Mouse (Mus musculus) effector memory CD4-positive, alpha-beta T cell, adult 7 months (primary cell): ENCODE data around the gene Gabbr1. TPM values are rescaled to one million over a fixed set of nuclear protein-coding genes. Genes with fewer than 3 reads are reported as not detected.

Experiments
- polyA plus RNA-seq: library from polyadenylated mRNA; unstranded; fragments of 100-300 nt; shearing (Covaris generic); gene quantifications from one replicate; pipeline ENCODE4 v1.2.1, GENCODE M21; 2017

The Gabbr1 gene
- 12.6 TPM for polyA plus RNA-seq

DNA sequence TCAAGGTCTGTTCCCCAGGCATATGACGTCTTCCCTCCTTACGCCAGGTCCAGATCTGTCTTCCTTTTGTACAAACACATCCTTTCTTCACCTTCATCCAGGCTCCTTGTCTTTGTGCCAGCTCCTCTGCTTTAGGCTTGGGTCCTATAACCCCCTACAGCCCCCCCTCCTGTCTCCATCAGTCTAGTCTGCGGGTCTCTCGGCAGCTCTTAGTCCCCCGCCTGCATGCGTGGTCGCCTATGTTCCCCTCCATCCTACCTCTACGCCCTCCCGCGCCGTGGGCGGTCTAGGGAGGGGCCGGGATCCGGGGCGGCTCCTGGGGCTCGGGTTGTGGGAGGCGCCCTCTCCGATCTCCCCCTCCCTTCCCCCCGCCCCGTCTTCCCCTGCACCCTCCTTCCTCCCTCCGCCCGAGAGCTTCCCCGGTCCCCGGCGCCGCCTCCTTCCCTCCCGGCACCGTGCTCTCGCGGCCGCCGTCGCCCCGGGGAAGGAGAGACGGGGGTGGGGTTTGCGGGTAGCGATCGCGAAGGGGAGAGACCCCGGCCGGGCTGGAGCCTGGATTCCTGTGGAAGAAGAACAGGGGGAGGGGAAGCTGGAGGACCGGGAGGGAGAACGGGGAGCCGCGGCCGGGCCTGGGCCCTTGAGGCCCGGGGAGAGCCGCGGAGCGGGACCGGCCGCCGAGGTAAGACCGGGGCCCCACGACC is at the start of gene Gabbr1:
TSS of gene Gabbr1 (plus strand) at position 356 of the 701 bp plus-strand sequence.

DNA sequence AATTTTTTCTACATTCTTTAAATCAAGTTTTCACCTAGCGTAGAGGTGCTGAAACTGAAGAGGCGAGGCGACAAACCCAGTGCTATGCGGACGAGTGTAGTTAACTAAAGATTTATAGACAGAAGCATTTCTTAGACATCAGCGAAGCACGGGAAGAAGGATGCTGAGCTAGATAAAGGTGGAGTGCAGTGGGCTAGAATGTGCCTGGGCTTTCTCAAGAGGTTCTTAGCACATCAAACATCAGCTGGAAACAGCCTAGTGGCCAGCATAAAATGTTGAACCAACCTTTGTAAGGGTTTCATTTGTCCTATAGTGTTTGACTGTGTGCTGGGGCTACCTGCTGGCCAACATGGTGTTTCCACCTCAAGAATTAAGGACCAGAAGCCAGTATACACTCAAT is 44.9 kb upstream of the Gabbr1 start, which contains the start of gene Zfp57:
TSS of gene Zfp57 (plus strand) at position 301 of the 400 bp plus-strand sequence.

DNA sequence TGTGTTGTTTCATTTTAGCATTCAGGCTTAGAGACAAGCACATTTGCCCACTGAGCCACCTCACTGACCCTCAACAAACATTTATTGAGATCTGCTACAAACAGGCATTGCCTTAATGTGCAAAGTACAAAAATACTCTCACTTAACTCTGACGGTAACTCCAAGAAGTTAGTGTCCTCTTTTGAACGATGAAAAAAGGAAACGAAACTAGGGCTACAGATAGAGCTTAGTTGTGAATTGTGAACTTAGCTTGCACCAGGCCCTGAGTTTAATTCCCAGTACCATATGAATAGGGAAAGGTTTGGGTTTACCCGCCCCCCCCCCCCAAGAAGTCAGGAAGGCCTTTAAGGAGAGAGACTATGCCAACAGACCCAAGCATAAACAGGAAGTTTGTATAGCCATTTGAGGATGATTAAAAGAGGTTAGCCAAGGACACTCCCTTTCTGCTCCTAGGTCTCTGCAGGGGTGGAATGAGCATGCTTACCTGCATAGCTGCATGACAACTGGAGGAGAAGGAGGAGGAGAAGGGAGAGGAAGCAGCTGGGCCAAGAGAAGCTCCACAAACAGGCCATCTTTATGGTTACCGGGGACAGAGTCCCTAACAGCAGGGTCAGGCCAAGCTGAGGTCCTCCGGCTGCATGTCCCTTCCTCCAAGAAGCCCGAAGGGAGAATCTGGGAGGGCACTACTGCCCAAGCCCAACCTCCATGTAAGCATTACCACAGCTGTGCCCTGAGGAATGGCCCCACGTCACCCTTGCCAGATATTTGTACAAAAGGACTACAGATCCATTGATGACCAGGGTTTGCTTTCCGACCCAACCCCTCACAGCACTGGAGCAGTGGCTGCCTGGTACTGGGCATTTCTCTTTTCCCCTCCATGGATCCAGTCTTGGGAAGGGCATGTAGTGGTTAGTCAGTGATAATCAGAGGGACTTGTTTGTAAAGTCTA is 22.9 kb upstream of the Gabbr1 start, which contains the start of gene Mog:
TSS of gene Mog (minus strand) at position 771 of the 949 bp plus-strand sequence.

DNA sequence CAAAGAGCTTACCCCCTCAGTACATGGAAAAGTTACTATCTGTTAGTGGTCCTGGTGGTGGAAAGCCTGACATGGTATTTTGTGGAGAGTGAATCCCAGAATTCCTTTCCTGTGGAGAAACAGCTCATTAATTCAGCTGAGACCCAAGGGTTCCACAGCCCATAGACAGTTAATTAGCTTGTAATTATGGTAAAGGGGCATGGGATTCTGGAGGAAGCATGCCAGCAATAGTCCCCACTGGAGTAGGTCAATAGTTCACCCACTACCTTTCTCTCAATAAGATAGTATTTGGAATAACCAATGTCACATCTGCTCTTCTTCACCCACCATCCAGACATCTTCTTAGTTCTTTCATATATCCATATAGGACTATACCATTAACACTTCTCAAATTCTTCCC is 42.6 kb downstream of the Gabbr1 start, which contains the start of gene Olfr90:
TSS of gene Olfr90 (minus strand) at position 101 of the 400 bp plus-strand sequence.

DNA sequence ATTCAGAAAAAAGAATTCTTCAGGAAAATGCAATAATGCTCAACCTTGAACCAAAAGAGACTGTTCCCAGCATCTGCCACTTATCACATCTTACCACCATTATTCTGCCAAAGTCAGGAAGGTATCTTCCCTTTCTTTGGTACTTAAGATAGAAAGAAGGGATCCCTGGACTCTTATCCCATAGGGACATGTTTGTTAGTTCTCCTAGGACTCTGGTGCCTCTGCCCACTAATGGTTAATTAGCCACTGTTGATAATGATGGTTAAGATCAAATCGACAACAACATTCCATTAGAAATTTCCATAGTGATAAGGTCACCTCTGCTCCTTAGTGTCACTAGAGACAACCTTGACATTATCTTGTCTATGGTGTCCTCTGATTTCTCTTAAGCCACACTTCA is 52.4 kb downstream of the Gabbr1 start, which contains the start of gene Olfr91:
TSS of gene Olfr91 (minus strand) at position 101 of the 400 bp plus-strand sequence.

DNA sequence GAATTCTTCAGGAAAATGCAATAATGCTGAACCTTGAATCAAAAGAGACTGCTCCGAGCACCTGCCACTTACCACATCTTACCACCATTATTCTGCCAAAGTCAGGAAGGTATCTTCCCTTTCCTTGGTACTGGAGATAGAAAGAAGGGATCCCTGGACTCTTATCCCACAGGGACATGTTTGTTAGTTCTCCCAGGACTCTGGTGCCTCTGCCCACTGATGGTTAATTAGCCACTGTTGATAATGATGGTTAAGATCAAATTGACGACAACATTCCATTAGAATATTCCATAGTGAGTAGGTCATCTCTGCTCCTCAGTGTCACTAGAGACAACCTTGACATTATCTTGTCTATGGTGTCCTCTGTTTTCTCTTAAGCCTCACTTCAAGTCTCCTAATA is 74.2 kb downstream of the Gabbr1 start, which contains the start of gene Olfr92:
TSS of gene Olfr92 (minus strand) at position 101 of the 400 bp plus-strand sequence.

Other genes with a start within 250 kb of the Gabbr1 start
- gene H2-M10.6, start 233.8 kb upstream of the Gabbr1 start, polyA plus RNA-seq = not detected
- 139 TPM for gene Trim26, start 208.8 kb upstream of the Gabbr1 start, polyA plus RNA-seq
- gene Trim15, start 178.8 kb upstream of the Gabbr1 start, polyA plus RNA-seq = not detected
- not detected for gene Trim10, start 176.4 kb upstream of the Gabbr1 start, polyA plus RNA-seq
- not detected for gene Trim40, start 155.8 kb upstream of the Gabbr1 start, polyA plus RNA-seq
- not detected for gene Trim31, start 147.8 kb upstream of the Gabbr1 start, polyA plus RNA-seq
- gene Rnf39, start 103.0 kb upstream of the Gabbr1 start, polyA plus RNA-seq = 2.3 TPM
- gene Ppp1r11, start 94.2 kb upstream of the Gabbr1 start, polyA plus RNA-seq = 312 TPM
- 146 TPM for gene Znrd1, start 87.4 kb upstream of the Gabbr1 start, polyA plus RNA-seq
- gene Znrd1as, start 87.4 kb upstream of the Gabbr1 start, polyA plus RNA-seq = 2.4 TPM
- gene 2410137M14Rik, start 64.7 kb upstream of the Gabbr1 start, polyA plus RNA-seq = not detected
- gene H2-M5, start 56.4 kb upstream of the Gabbr1 start, polyA plus RNA-seq = 0.21 TPM
- not detected for gene Zfp57, start 44.8 kb upstream of the Gabbr1 start, polyA plus RNA-seq
- not detected for gene Mog, start 22.6 kb upstream of the Gabbr1 start, polyA plus RNA-seq
- 0.17 TPM for gene Olfr90, start 42.5 kb downstream of the Gabbr1 start, polyA plus RNA-seq
- not detected for gene Olfr91, start 52.3 kb downstream of the Gabbr1 start, polyA plus RNA-seq
- not detected for gene Olfr92, start 74.1 kb downstream of the Gabbr1 start, polyA plus RNA-seq
- not detected for gene Olfr93, start 115.5 kb downstream of the Gabbr1 start, polyA plus RNA-seq
- not detected for gene Ubd, start 147.9 kb downstream of the Gabbr1 start, polyA plus RNA-seq
- gene Olfr94, start 155.0 kb downstream of the Gabbr1 start, polyA plus RNA-seq = not detected
- gene Olfr95, start 167.2 kb downstream of the Gabbr1 start, polyA plus RNA-seq = 0.07 TPM
- not detected for gene Olfr96, start 174.2 kb downstream of the Gabbr1 start, polyA plus RNA-seq
- not detected for gene Olfr97, start 191.4 kb downstream of the Gabbr1 start, polyA plus RNA-seq
- not detected for gene Olfr98, start 217.8 kb downstream of the Gabbr1 start, polyA plus RNA-seq
- 97.7 TPM for gene H2-M3, start 224.3 kb downstream of the Gabbr1 start, polyA plus RNA-seq
- 2.3 TPM for gene Olfr99, start 237.5 kb downstream of the Gabbr1 start, polyA plus RNA-seq